Mouse (Mus musculus) midbrain, postnatal 0 days (tissue): Measurements from ENCODE around the gene Tcf7l2. TPM values are rescaled to one million over a fixed set of nuclear protein-coding genes. Genes with fewer than 3 reads are reported as not detected.

Experiments
- ATAC-seq: fragments of 200-750 bp; cut with Nextera tagmentation; 2 replicates; pipeline ENCODE4 v1.8.0; 2017; ENCODE audit warnings: moderate number of reproducible peaks, mild to moderate bottlenecking, moderate TSS enrichment, moderate library complexity; ENCODE audit not compliant: low FRiP score
- DNase-seq: peaks from one replicate; pipeline ENCODE4 v3.0.0-alpha.2; 2015; ENCODE audit warnings: low spot score
- H3K27ac ChIP-seq: fragments of 300-500 bp; sonication (generic); 2 replicates; pipeline ENCODE4 v1.5.1; 2014; ENCODE audit warnings: low read depth, mild to moderate bottlenecking, low read length, mixed read lengths
- H3K27me3 ChIP-seq: fragments of 300-500 bp; sonication (generic); 2 replicates; pipeline ENCODE4 v1.6.1; 2014; ENCODE audit warnings: low read length, control low read depth, mixed read lengths; ENCODE audit not compliant: insufficient read depth
- H3K36me3 ChIP-seq: fragments of 300-500 bp; sonication (generic); 2 replicates; pipeline ENCODE4 v1.6.1; 2014; ENCODE audit warnings: low read length, control low read depth, mixed read lengths; ENCODE audit not compliant: insufficient read depth
- H3K4me1 ChIP-seq: fragments of 300-500 bp; sonication (generic); 2 replicates; pipeline ENCODE4 v1.6.1; 2014; ENCODE audit warnings: mild to moderate bottlenecking, control low read depth, antibody characterized with exemption, low read length, mixed read lengths; ENCODE audit not compliant: insufficient read depth
- H3K4me2 ChIP-seq: fragments of 300-500 bp; sonication (generic); 2 replicates; pipeline ENCODE4 v1.6.1; 2014; ENCODE audit warnings: low read depth, mild to moderate bottlenecking, low read length, mixed read lengths; ENCODE audit not compliant: poor library complexity, severe bottlenecking
- H3K4me3 ChIP-seq: fragments of 300-500 bp; sonication (generic); 2 replicates; pipeline ENCODE4 v1.5.1; 2014; ENCODE audit warnings: low read depth, mild to moderate bottlenecking, low read length, moderate library complexity
- H3K9ac ChIP-seq: fragments of 300-500 bp; sonication (generic); replicated peaks from 2 replicates; pipeline ENCODE4 v1.6.1; 2014; ENCODE audit warnings: mild to moderate bottlenecking, low read length, moderate library complexity, mixed read lengths; ENCODE audit not compliant: poor library complexity, severe bottlenecking
- H3K9me3 ChIP-seq: fragments of 300-500 bp; sonication (generic); 2 replicates; pipeline ENCODE4 v1.6.1; 2016; ENCODE audit warnings: low read length, control low read depth
- CTCF ChIP-seq: IDR thresholded peaks from 2 replicates; pipeline ENCODE4 v1.5.1; 2016; ENCODE audit warnings: antibody characterized with exemption, mild to moderate bottlenecking
- WGBS: fragments of 180-500 bp; shearing (Covaris S2); extraction: QIAGEN DNeasy Blood & Tissue Kit; methylation state at CpG from one replicate; pipeline ENCODE4 v1.1.7; 2014; 5-methylcytosine and 5-hydroxymethylcytosine counted together
- polyA plus RNA-seq: library from polyadenylated mRNA; unstranded; fragments of >200 nt; fragmentation: Nextera tagmentation; extraction: Ambion mirVana; gene quantifications from 2 replicates; pipeline ENCODE4 v1.2.1, GENCODE M21; 2015
- total RNA-seq: library from RNA; depleted of rRNA; stranded (reverse); fragments of >200 nt; gene quantifications from 2 replicates; pipeline ENCODE4 v1.2.3, GENCODE M21; 2014

The Tcf7l2 gene
- total and polyA plus RNA-seq, 2 experiments from 2014 or later, result 67.2 to 861 TPM

GRCm38 (mm10) chr19:55851498-55852324 lies 110.1 kb downstream of the Tcf7l2 start:
- DNase-seq, result peak; percentile 66
- H3K4me3 ChIP-seq, result no peak overlapping the region
- H3K9me3 ChIP-seq, result no peaks in the 10 kb centered on the region
- WGBS, result 58% methylated on average over 19 of the region's 19 CpGs
- peaks cover 16% of the 10 kb centered on the region for H3K4me1 ChIP-seq
- H3K36me3 ChIP-seq, result no peaks in the 10 kb centered on the region
- TF ChIP-seq CTCF, result peak; percentile 24
- no peaks in the 10 kb centered on the region for H3K27me3 ChIP-seq
- no peak overlapping the region; the same call in 1 of the 2 replicates for H3K9ac ChIP-seq
- peak overlapping the region; percentile 65 for H3K27ac ChIP-seq
- H3K4me2 ChIP-seq, result no peak overlapping the region
- peak; percentile 44; the same call in 1 of the 2 replicates for ATAC-seq

- no peak for TF ChIP-seq CTCF
- H3K9me3 ChIP-seq, result no peaks in the 10 kb centered on the region
- H3K4me2 ChIP-seq, result no peak overlapping the region
- H3K27ac ChIP-seq, result no peak overlapping the region
- ATAC-seq (no peak), DNase-seq (no peak)
- no peaks in the 10 kb centered on the region for H3K36me3 ChIP-seq
- H3K9ac ChIP-seq, result no peak overlapping the region
- WGBS, result 84% methylated on average over 10 of the region's 10 CpGs
- H3K27me3 ChIP-seq, result no peaks in the 10 kb centered on the region
- H3K4me1 ChIP-seq, result peaks cover 16% of the 10 kb centered on the region
- no peak overlapping the region for H3K4me3 ChIP-seq
Observed at GRCm38 (mm10) chr19:55854389-55854788, 112.8 kb downstream of the Tcf7l2 start.

- no peaks in the 10 kb centered on the region for H3K27me3 ChIP-seq
- peaks cover 11% of the 10 kb centered on the region for H3K4me1 ChIP-seq
- no peaks in the 10 kb centered on the region for H3K36me3 ChIP-seq
- 82% methylated on average over 5 of the region's 5 CpGs for WGBS
- TF ChIP-seq CTCF, result no peak
- no peak overlapping the region for H3K9ac ChIP-seq
- DNase-seq, result no peak
- no peak for ATAC-seq
- H3K9me3 ChIP-seq, result no peaks in the 10 kb centered on the region
- no peak overlapping the region for H3K27ac ChIP-seq
- H3K4me3 ChIP-seq, result no peak overlapping the region
- H3K4me2 ChIP-seq, result no peak overlapping the region
Observed at GRCm38 (mm10) chr19:55855571-55855970, 114.0 kb downstream of the Tcf7l2 start.

- TF ChIP-seq CTCF, result peak; percentile 38
- no peak overlapping the region for H3K9ac ChIP-seq
- H3K9me3 ChIP-seq, result no peaks in the 10 kb centered on the region
- H3K27ac ChIP-seq, result no peak overlapping the region
- DNase-seq (no peak), ATAC-seq (no peak)
- no peak overlapping the region for H3K4me3 ChIP-seq
- no peak overlapping the region for H3K4me2 ChIP-seq
- H3K27me3 ChIP-seq, result no peaks in the 10 kb centered on the region
- 95% methylated on average over 4 of the region's 4 CpGs for WGBS
- no peaks in the 10 kb centered on the region for H3K36me3 ChIP-seq
- H3K4me1 ChIP-seq, result peaks cover 3% of the 10 kb centered on the region; the same call in 1 of the 2 replicates
Observed at GRCm38 (mm10) chr19:55857328-55857727, 115.7 kb downstream of the Tcf7l2 start.

- ATAC-seq, result no peak
- no peaks in the 10 kb centered on the region for H3K27me3 ChIP-seq
- no peak overlapping the region for H3K4me2 ChIP-seq
- H3K27ac ChIP-seq, result no peak overlapping the region
- no peaks in the 10 kb centered on the region for H3K9me3 ChIP-seq
- TF ChIP-seq CTCF, result no peak
- 83% methylated on average over 10 of the region's 10 CpGs for WGBS
- no peak for DNase-seq
- H3K36me3 ChIP-seq, result no peaks in the 10 kb centered on the region
- no peak overlapping the region for H3K9ac ChIP-seq
- no peak overlapping the region for H3K4me3 ChIP-seq
- no peaks in the 10 kb centered on the region for H3K4me1 ChIP-seq
Observed at GRCm38 (mm10) chr19:55860009-55860743, 118.6 kb downstream of the Tcf7l2 start.

- no peak overlapping the region for H3K9ac ChIP-seq
- WGBS, result 89% methylated on average over 2 of the region's 2 CpGs
Observed at GRCm38 (mm10) chr19:55861746-55862145, 120.1 kb downstream of the Tcf7l2 start.

More at GRCm38 (mm10) chr19:55861746-55862145, 120.1 kb downstream of the Tcf7l2 start:
- ATAC-seq (no peak), DNase-seq (no peak)
- no peak for TF ChIP-seq CTCF
- Histone ChIP-seq H3K4me1 (no peaks in the 10 kb centered on the region), H3K27me3 (no peaks in the 10 kb centered on the region), H3K4me2 (no peak overlapping the region), H3K4me3 (no peak overlapping the region), H3K36me3 (0 out of 2 replicates have a peak, but pooled peaks cover 5% of the 10 kb centered on the region), H3K9me3 (no peaks in the 10 kb centered on the region), H3K27ac (no peak overlapping the region)
